21 mouse cellular contexts compared by ENCODE assay signal in genomic region chr11:98387056-98387577, GRCm38 (mm10). TPM values are rescaled to one million over a fixed set of nuclear protein-coding genes. Genes with fewer than 3 reads are reported as not detected.
DNase-seq lines count a peak whose midpoint lies in the region; ATAC-seq and TF ChIP-seq lines count a peak whose summit lies in the region.
"Had no signal": no experiment of that assay in that cellular context is flagged by ENCODE, and none has a peak within 500 bp of the region (broad histone marks: within the 10 kb centered on the region; RNA-seq: fewer than 3 reads in every experiment).

No protein-coding gene starts in this region.

- no peaks in the 10 kb centered on the region for H3K9me3 ChIP-seq in heart, embryonic 13.5 days
- no peaks in the 10 kb centered on the region for H3K9me3 ChIP-seq in midbrain, embryonic 15.5 days
- H3K9me3 ChIP-seq in midbrain, embryonic 14.5 days (ENCODE audit: control insufficient read depth, low read length) = no peaks in the 10 kb centered on the region
- H3K9me3 ChIP-seq: forebrain, embryonic 13.5 days; heart, embryonic 15.5 days; midbrain, embryonic 12.5 days had no signal

- H3K36me3 ChIP-seq in heart, embryonic 13.5 days = no peaks in the 10 kb centered on the region
- H3K36me3 ChIP-seq in midbrain, embryonic 15.5 days (replicated peaks) = no peaks in the 10 kb centered on the region
- H3K36me3 ChIP-seq in midbrain, embryonic 14.5 days (ENCODE audit: control insufficient read depth, insufficient read depth, low read length) = no peaks in the 10 kb centered on the region
- H3K36me3 ChIP-seq: heart, embryonic 15.5 days; midbrain, embryonic 12.5 days had no signal

- H3K4me2 ChIP-seq in heart, embryonic 13.5 days = peak overlapping the region; percentile 69; the same call in 1 of the 2 replicates
- H3K4me2 ChIP-seq in midbrain, embryonic 15.5 days = peak overlapping the region; percentile 25; the same call in 1 of the 2 replicates
- H3K4me2 ChIP-seq in midbrain, embryonic 14.5 days (ENCODE audit: low read length) = no peak overlapping the region
- H3K4me2 ChIP-seq: midbrain, embryonic 12.5 days had no signal

- DNase-seq in cerebellum, adult 9-11 months = peak; percentile 30
- no peak for DNase-seq in cerebellum, adult 2 months
- DNase-seq in heart, postnatal 4 days = no peak
- DNase-seq in midbrain, embryonic 14.5 days = no peak
- no peak for DNase-seq in ovary, postnatal 36 days (ENCODE audit: low spot score)
- DNase-seq: adrenal gland, postnatal 14 days; cerebellum, postnatal 25 days; kidney, adult 18-20 months; liver had no signal

- H3K27ac ChIP-seq in cerebellum, adult 2 months (ENCODE audit: insufficient read depth, low read length) = no peak overlapping the region
- no peak overlapping the region for H3K27ac ChIP-seq in heart, embryonic 13.5 days (replicated peaks)
- H3K27ac ChIP-seq in midbrain, embryonic 15.5 days = no peak overlapping the region
- H3K27ac ChIP-seq in midbrain, embryonic 14.5 days (replicated peaks; ENCODE audit: low read depth, low read length) = no peak overlapping the region
- H3K27ac ChIP-seq: forebrain, embryonic 13.5 days; heart, embryonic 15.5 days; hindbrain, postnatal 0 days; kidney, postnatal 0 days; midbrain, embryonic 12.5 days had no signal

- H3K27me3 ChIP-seq in cerebellum, adult 2 months (ENCODE audit: control insufficient read depth, insufficient read depth, low read length) = no peaks in the 10 kb centered on the region
- H3K27me3 ChIP-seq in heart, embryonic 13.5 days (replicated peaks) = peaks cover 61% of the 10 kb centered on the region
- H3K27me3 ChIP-seq in midbrain, embryonic 15.5 days (replicated peaks) = peaks cover 49% of the 10 kb centered on the region
- H3K27me3 ChIP-seq in midbrain, embryonic 14.5 days (ENCODE audit: control insufficient read depth, insufficient read depth, low read length) = peaks cover 20% of the 10 kb centered on the region; the same call in 1 of the 2 replicates

- ATAC-seq in heart, embryonic 13.5 days (ENCODE audit: extremely low read depth, insufficient number of reproducible peaks, low FRiP score, low TSS enrichment) = no peak
- ATAC-seq in midbrain, embryonic 15.5 days (replicated peaks) = no peak
- ATAC-seq in midbrain, embryonic 14.5 days (ENCODE audit: low FRiP score, low TSS enrichment) = no peak
- ATAC-seq: forebrain, embryonic 13.5 days; hindbrain, postnatal 0 days; lung, postnatal 0 days had no signal

- TF ChIP-seq CTCF in cerebellum, adult 2 months (IDR thresholded peaks at IDR 0.05; ENCODE audit: borderline replicate concordance, insufficient read depth, low read depth, low read length) = no peak

- H3K4me1 ChIP-seq in cerebellum, adult 2 months (ENCODE audit: control insufficient read depth, insufficient read depth, low read length) = peaks cover 34% of the 10 kb centered on the region
- peaks cover 85% of the 10 kb centered on the region for H3K4me1 ChIP-seq in heart, embryonic 13.5 days
- no peaks in the 10 kb centered on the region for H3K4me1 ChIP-seq in midbrain, embryonic 15.5 days
- no peaks in the 10 kb centered on the region for H3K4me1 ChIP-seq in midbrain, embryonic 14.5 days (ENCODE audit: control insufficient read depth, insufficient read depth, low read length)

- H3K9ac ChIP-seq in heart, embryonic 13.5 days = peak overlapping the region; percentile 88
- H3K9ac ChIP-seq in midbrain, embryonic 15.5 days = no peak overlapping the region
- H3K9ac ChIP-seq in midbrain, embryonic 14.5 days (replicated peaks; ENCODE audit: low read length) = no peak overlapping the region
- H3K9ac ChIP-seq: forebrain, embryonic 13.5 days; heart, embryonic 15.5 days had no signal

- no peak overlapping the region for H3K4me3 ChIP-seq in cerebellum, adult 2 months (replicated peaks; ENCODE audit: insufficient read depth, low read depth, low read length)
- no peak overlapping the region for H3K4me3 ChIP-seq in heart, embryonic 13.5 days
- H3K4me3 ChIP-seq in midbrain, embryonic 15.5 days = no peak overlapping the region
- no peak overlapping the region for H3K4me3 ChIP-seq in midbrain, embryonic 14.5 days (replicated peaks; ENCODE audit: low read depth, low read length)
- H3K4me3 ChIP-seq: erythroblast, embryonic 14.5 days; forebrain, embryonic 13.5 days; heart, embryonic 15.5 days; midbrain, embryonic 12.5 days had no signal

- no peak for TF ChIP-seq POLR2A in cerebellum, adult 2 months (IDR thresholded peaks at IDR 0.05; ENCODE audit: borderline replicate concordance, insufficient read depth, low read length)

- WGBS in cerebellum, adult 2 months = 67% methylated on average over 14 of the region's 14 CpGs
- 47% methylated on average over 14 of the region's 14 CpGs for WGBS in heart, embryonic 13.5 days
- WGBS in midbrain, embryonic 15.5 days = 60% methylated on average over 14 of the region's 14 CpGs
- 60% methylated on average over 14 of the region's 14 CpGs for WGBS in midbrain, embryonic 14.5 days

RNA-seq across cellular contexts. Expression of gene Pnmt, which starts 0.9 kb away (rescaled TPM):
- polyA plus RNA-seq in cerebellum, adult 2 months (2012; rRNA removed) = 0.26 and 0.40 TPM in 2 replicates
- polyA plus RNA-seq in heart, embryonic 13.5 days (2015; fragmentation: Nextera tagmentation; extraction: Ambion mirVana) = 1.3 and 1.5 TPM in 2 replicates
- total RNA-seq in heart, postnatal 4 days (2021) = not detected
- 1.2 and 1.3 TPM in 2 replicates for polyA plus RNA-seq in midbrain, embryonic 15.5 days (2015; fragmentation: Nextera tagmentation; extraction: Ambion mirVana)
- polyA plus RNA-seq in midbrain, embryonic 14.5 days (2014; fragmentation: Nextera tagmentation; extraction: Ambion mirVana) = 0.62 and 1.1 TPM in 2 replicates
- total RNA-seq: layer of hippocampus, postnatal 25 days; MEL had no signal
- polyA plus RNA-seq: erythroblast, embryonic 14.5 days; forebrain, embryonic 13.5 days; lung, postnatal 0 days had no signal

RNA-seq across cellular contexts. Expression of gene Tcap, which starts 3.5 kb away (rescaled TPM):
- polyA plus RNA-seq in cerebellum, adult 2 months (2012; rRNA removed) = 0.95 and 1.3 TPM in 2 replicates
- 159 and 184 TPM in 2 replicates for polyA plus RNA-seq in heart, embryonic 13.5 days (2015; fragmentation: Nextera tagmentation; extraction: Ambion mirVana)
- total RNA-seq in heart, postnatal 4 days (2021) = 100 to 1,000 TPM; 163 to 192 TPM
- 0.43 TPM in 1 of 2 replicates, not detected in the other for polyA plus RNA-seq in midbrain, embryonic 15.5 days (2015; fragmentation: Nextera tagmentation; extraction: Ambion mirVana)
- 0.31 TPM in 1 of 2 replicates, not detected in the other for polyA plus RNA-seq in midbrain, embryonic 14.5 days (2014; fragmentation: Nextera tagmentation; extraction: Ambion mirVana)
- total RNA-seq: MEL had no signal
- polyA plus RNA-seq: erythroblast, embryonic 14.5 days; hindbrain, postnatal 0 days; testis, adult 2 months had no signal

RNA-seq across cellular contexts. Expression of gene Pgap3, which starts 13.2 kb away (rescaled TPM):
- polyA plus RNA-seq in cerebellum, adult 2 months (2012; rRNA removed) = 13.2 and 14.1 TPM in 2 replicates
- polyA plus RNA-seq in heart, embryonic 13.5 days (2015; fragmentation: Nextera tagmentation; extraction: Ambion mirVana) = 19.0 and 19.1 TPM in 2 replicates
- 10 to 100 TPM; 19.6 to 20.5 TPM for total RNA-seq in heart, postnatal 4 days (2021)
- 9.6 and 9.9 TPM in 2 replicates for polyA plus RNA-seq in midbrain, embryonic 15.5 days (2015; fragmentation: Nextera tagmentation; extraction: Ambion mirVana)
- polyA plus RNA-seq in midbrain, embryonic 14.5 days (2014; fragmentation: Nextera tagmentation; extraction: Ambion mirVana) = 6.4 and 6.9 TPM in 2 replicates

RNA-seq across cellular contexts. Expression of gene Erbb2, which starts 25.2 kb away (rescaled TPM):
- 1.6 and 1.8 TPM in 2 replicates for polyA plus RNA-seq in cerebellum, adult 2 months (2012; rRNA removed)
- polyA plus RNA-seq in heart, embryonic 13.5 days (2015; fragmentation: Nextera tagmentation; extraction: Ambion mirVana) = 48.1 and 49.0 TPM in 2 replicates
- total RNA-seq in heart, postnatal 4 days (2021) = 10 to 100 TPM; 24.1 to 27.0 TPM
- 6.8 and 7.7 TPM in 2 replicates for polyA plus RNA-seq in midbrain, embryonic 15.5 days (2015; fragmentation: Nextera tagmentation; extraction: Ambion mirVana)
- 6.0 and 7.6 TPM in 2 replicates for polyA plus RNA-seq in midbrain, embryonic 14.5 days (2014; fragmentation: Nextera tagmentation; extraction: Ambion mirVana)
- total RNA-seq: MEL had no signal

RNA-seq across cellular contexts. Expression of gene Stard3, which starts 28.9 kb away (rescaled TPM):
- polyA plus RNA-seq in cerebellum, adult 2 months (2012; rRNA removed) = 53.5 and 56.1 TPM in 2 replicates
- polyA plus RNA-seq in heart, embryonic 13.5 days (2015; fragmentation: Nextera tagmentation; extraction: Ambion mirVana) = 37.2 and 43.4 TPM in 2 replicates
- 10 to 100 TPM; 21.3 to 21.8 TPM for total RNA-seq in heart, postnatal 4 days (2021)
- 38.2 and 44.6 TPM in 2 replicates for polyA plus RNA-seq in midbrain, embryonic 15.5 days (2015; fragmentation: Nextera tagmentation; extraction: Ambion mirVana)
- polyA plus RNA-seq in midbrain, embryonic 14.5 days (2014; fragmentation: Nextera tagmentation; extraction: Ambion mirVana) = 34.5 and 36.0 TPM in 2 replicates

Comparison
In these comparisons a context has a peak if more than half of its experiments do, and no peak if none do; other contexts are left out.
1. RNA of gene Tcap, which starts 3.5 kb away (polyA plus RNA-seq): 159 to 184 TPM in heart, embryonic 13.5 days; 0.95 to 1.3 TPM in cerebellum, adult 2 months, 0.43 TPM in midbrain, embryonic 15.5 days and 0.31 TPM in midbrain, embryonic 14.5 days; every median in the first group is over 10 times any median in the second.